Mouse (Mus musculus) liver, postnatal 0 days (tissue): ENCODE measurements around the gene Snap47.

ENCODE experiments used
- CTCF ChIP-seq: sonication (generic); IDR thresholded peaks from 2 replicates; pipeline ENCODE4 v1.5.1; 2016; ENCODE audit warnings: antibody characterized with exemption, low read depth
- EP300 ChIP-seq: IDR thresholded peaks from 2 replicates; pipeline ENCODE4 v1.6.1; 2016; ENCODE audit warnings: antibody characterized with exemption, low read depth, mild to moderate bottlenecking

- TF ChIP-seq CTCF (no peak), EP300 (no peak)
Observed at GRCm38 (mm10) chr11:59364007-59364406, 87.0 kb downstream of the Snap47 start.
